In the genomic region with DNA sequence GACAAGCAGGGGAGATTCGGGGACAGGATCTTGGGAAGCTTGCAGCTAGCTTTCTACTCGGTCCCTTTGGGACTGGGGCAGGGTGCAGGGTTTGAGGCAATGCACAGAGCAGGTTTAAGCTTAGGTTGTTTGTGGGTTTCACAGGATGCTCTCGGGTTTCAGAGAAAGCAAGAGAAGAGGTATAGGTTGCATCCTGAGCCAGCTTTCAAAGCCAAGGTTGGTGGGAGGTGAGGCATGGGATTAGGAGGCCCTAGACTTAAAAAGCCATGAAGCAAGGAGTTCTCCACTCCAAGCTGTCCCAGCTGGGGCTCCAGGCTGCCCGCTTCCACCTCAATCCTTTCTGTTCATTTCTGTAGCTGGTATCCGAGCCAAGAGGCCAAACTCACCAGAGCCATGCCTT, we compare ENCODE assay signal across 20 mouse cellular contexts. TPM values are rescaled to one million over a fixed set of nuclear protein-coding genes. Genes with fewer than 3 reads are reported as not detected.
"Had no signal": no experiment of that assay in that cellular context is flagged by ENCODE, and none has a peak within 500 bp of the region (broad histone marks: within the 10 kb centered on the region; RNA-seq: fewer than 3 reads in every experiment).

A gene (plus strand): TSS at position 301 of the 400 bp plus-strand sequence.

- H3K4me3 ChIP-seq: lung, embryonic 15.5 days; megakaryocyte, embryonic 14.5 days; midbrain, embryonic 13.5 days; midbrain, embryonic 15.5 days; neural tube, embryonic 12.5 days had no signal

- H3K27me3 ChIP-seq: lung, embryonic 15.5 days; midbrain, embryonic 13.5 days; midbrain, embryonic 15.5 days; neural tube, embryonic 12.5 days had no signal

- H3K9ac ChIP-seq: liver, postnatal 0 days; lung, embryonic 15.5 days; midbrain, embryonic 13.5 days; midbrain, embryonic 15.5 days; neural tube, embryonic 12.5 days had no signal

- H3K4me2 ChIP-seq: lung, embryonic 15.5 days; midbrain, embryonic 13.5 days; midbrain, embryonic 15.5 days; neural tube, embryonic 12.5 days had no signal

- H3K9me3 ChIP-seq: lung, embryonic 15.5 days; megakaryocyte, embryonic 14.5 days; midbrain, embryonic 13.5 days; midbrain, embryonic 15.5 days; neural tube, embryonic 12.5 days had no signal

- ATAC-seq: liver, postnatal 0 days; lung, postnatal 0 days; midbrain, embryonic 13.5 days; midbrain, embryonic 15.5 days had no signal

- H3K27ac ChIP-seq: lung, embryonic 15.5 days; macrophage; midbrain, embryonic 13.5 days; midbrain, embryonic 15.5 days; neural tube, embryonic 12.5 days had no signal

- H3K36me3 ChIP-seq: lung, embryonic 15.5 days; midbrain, embryonic 13.5 days; midbrain, embryonic 15.5 days; neural tube, embryonic 12.5 days had no signal

- H3K4me1 ChIP-seq: lung, embryonic 15.5 days; megakaryocyte, embryonic 14.5 days; midbrain, embryonic 15.5 days; neural tube, embryonic 12.5 days had no signal

- DNase-seq: liver, postnatal 0 days; lung, adult 2 months; lung, postnatal 14 days; lung, postnatal 36 days; right cerebral cortex, postnatal 14 days; thymus, adult 18-20 months; thymus, postnatal 14 days; thymus, postnatal 36 days had no signal

RNA-seq across cellular contexts. Expression of the gene that starts here (rescaled TPM):
- total RNA-seq: megakaryocyte progenitor cell, adult 5-6 weeks; monocyte, adult 5-6 weeks; neutrophil, adult 5-6 weeks had no signal
- polyA plus RNA-seq: lung, adult 2 months; midbrain, embryonic 15.5 days; midbrain, postnatal 0 days; neural tube, embryonic 12.5 days; neural tube, embryonic 14.5 days had no signal
